Mouse (Mus musculus): ENCODE measurements around the gene Birc7. TPM values are rescaled to one million over a fixed set of nuclear protein-coding genes. Genes with fewer than 3 reads are reported as not detected.

Birc7 gene
- polyA plus RNA-seq (2014; fragmentation: Nextera tagmentation; extraction: Ambion mirVana): 0.13 TPM in 1 of 2 replicates, not detected in the other

DNA sequence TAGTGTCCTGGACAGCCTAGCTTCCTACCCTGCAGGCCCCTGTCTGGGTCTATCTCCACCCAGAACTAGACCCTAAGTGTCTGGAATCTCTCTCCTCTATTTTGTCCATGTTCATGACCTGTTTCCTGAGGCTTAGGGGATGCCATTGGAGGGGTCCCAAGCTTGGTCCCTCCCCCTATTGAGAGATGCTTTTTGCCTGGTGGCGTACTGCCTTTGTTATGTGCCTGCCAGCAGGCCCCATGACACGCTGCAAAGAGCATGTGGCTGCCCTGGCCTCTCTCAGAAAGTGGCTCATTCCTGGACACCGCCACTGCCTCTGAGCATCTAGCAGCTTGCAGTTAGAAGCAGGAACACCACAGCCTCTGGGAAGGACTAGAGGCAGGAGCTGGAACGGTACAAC, at the start of gene Birc7:
Gene Birc7, plus strand, starts transcription at position 301 of the 400 bp plus-strand sequence.
- H3K27ac ChIP-seq (ENCODE audit: low read depth, low read length): no peak within 1 kb of the TSS
- H3K9ac ChIP-seq (ENCODE audit: low read depth, low read length): no peak within 1 kb of the TSS
- H3K9me3 ChIP-seq (replicated peaks; ENCODE audit: control insufficient read depth, low read length): no peaks in the 10 kb centered on the region
- H3K4me2 ChIP-seq: no peak within 1 kb of the TSS
- H3K36me3 ChIP-seq (ENCODE audit: control insufficient read depth, insufficient read depth, low read length): no peaks in the 10 kb centered on the region
- H3K27me3 ChIP-seq (ENCODE audit: control insufficient read depth, insufficient read depth, low read length): no peaks in the 10 kb centered on the region
- H3K4me1 ChIP-seq (ENCODE audit: control insufficient read depth, insufficient read depth, low read length): no peaks in the 10 kb centered on the region
- ATAC-seq (replicated peaks; ENCODE audit: insufficient number of reproducible peaks, low FRiP score, low TSS enrichment): no peak
- 57% methylated on average over 4 of the region's 4 CpGs for WGBS (ENCODE audit: insufficient replicate concordance)
- no peak within 1 kb of the TSS for H3K4me3 ChIP-seq (ENCODE audit: low read depth, low read length)

DNA sequence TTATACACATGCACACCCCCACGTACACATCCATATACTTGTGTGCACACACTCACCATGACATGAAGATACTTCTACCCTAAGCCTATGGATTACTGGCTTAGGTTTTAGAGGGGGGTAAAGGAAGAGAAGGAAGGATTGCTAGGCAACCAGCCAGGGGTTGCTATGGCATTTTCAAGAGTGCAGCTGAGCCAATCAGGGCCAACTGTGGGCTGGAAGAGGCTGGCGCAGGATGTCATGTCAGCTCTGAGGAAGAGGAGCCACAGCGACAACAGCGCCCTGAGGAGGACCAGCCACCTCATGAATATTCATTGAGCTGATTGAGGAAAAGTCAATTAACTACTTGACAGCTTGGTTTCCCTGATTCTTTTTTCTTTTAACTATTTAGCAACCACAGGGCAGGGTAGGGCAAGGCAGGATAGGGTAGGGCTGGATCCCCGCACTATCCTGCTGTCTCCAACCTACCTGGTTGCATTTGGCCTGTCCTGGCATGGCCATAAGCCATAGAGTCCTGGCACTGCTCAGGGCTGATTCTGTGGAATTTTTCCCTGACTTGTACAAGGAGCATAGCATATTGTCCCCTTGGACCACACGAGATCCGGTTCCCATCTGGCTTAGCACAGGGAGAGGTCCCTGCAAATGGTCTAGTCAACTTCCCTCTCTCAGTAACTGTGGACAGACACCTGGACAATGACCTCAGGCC, 49.3 kb upstream of the Birc7 start:
- H3K4me3 ChIP-seq (ENCODE audit: low read depth, low read length): no peak overlapping the region
- no peaks in the 10 kb centered on the region for H3K9me3 ChIP-seq (replicated peaks; ENCODE audit: control insufficient read depth, low read length)
- no peak overlapping the region for H3K4me2 ChIP-seq
- 37% methylated on average over 7 of the region's 7 CpGs for WGBS (ENCODE audit: insufficient replicate concordance)
- ATAC-seq (replicated peaks; ENCODE audit: insufficient number of reproducible peaks, low FRiP score, low TSS enrichment): no peak
- H3K9ac ChIP-seq (ENCODE audit: low read depth, low read length): no peak overlapping the region
- H3K36me3 ChIP-seq (ENCODE audit: control insufficient read depth, insufficient read depth, low read length): no peaks in the 10 kb centered on the region
- H3K4me1 ChIP-seq (ENCODE audit: control insufficient read depth, insufficient read depth, low read length): no peaks in the 10 kb centered on the region
- no peaks in the 10 kb centered on the region; the same call in 1 of the 2 replicates for H3K27me3 ChIP-seq (ENCODE audit: control insufficient read depth, insufficient read depth, low read length)
- no peak overlapping the region for H3K27ac ChIP-seq (ENCODE audit: low read depth, low read length)

DNA sequence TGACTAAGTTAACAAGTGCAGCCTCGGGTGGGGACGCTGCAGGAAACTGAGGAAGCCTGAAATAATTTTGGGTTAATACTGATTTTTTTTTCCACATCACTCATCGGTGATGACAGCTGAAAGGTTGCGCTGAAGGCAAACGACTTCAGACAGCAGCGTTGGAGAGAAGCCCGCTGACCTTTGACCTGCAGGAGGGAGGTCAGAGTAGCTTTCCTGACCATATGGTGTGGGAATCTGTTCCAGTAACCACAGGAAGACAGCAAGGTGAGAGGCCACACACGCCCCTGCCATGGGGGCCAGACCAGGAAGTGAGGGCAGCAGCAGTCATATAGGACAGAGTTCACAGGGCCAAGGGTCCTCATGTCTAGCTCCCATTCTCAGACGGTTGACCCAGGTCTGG, 47.5 kb upstream of the Birc7 start:
- WGBS (ENCODE audit: insufficient replicate concordance): 51% methylated on average over 9 of the region's 9 CpGs
- no peak for ATAC-seq (replicated peaks; ENCODE audit: insufficient number of reproducible peaks, low FRiP score, low TSS enrichment)
- H3K4me1 ChIP-seq (ENCODE audit: control insufficient read depth, insufficient read depth, low read length): no peaks in the 10 kb centered on the region
- H3K27ac ChIP-seq (ENCODE audit: low read depth, low read length): no peak overlapping the region
- no peak overlapping the region for H3K9ac ChIP-seq (ENCODE audit: low read depth, low read length)
- no peaks in the 10 kb centered on the region for H3K36me3 ChIP-seq (ENCODE audit: control insufficient read depth, insufficient read depth, low read length)
- no peak overlapping the region for H3K4me3 ChIP-seq (ENCODE audit: low read depth, low read length)
- H3K4me2 ChIP-seq: no peak overlapping the region
- peaks cover 12% of the 10 kb centered on the region for H3K27me3 ChIP-seq (ENCODE audit: control insufficient read depth, insufficient read depth, low read length)
- no peaks in the 10 kb centered on the region for H3K9me3 ChIP-seq (replicated peaks; ENCODE audit: control insufficient read depth, low read length)

DNA sequence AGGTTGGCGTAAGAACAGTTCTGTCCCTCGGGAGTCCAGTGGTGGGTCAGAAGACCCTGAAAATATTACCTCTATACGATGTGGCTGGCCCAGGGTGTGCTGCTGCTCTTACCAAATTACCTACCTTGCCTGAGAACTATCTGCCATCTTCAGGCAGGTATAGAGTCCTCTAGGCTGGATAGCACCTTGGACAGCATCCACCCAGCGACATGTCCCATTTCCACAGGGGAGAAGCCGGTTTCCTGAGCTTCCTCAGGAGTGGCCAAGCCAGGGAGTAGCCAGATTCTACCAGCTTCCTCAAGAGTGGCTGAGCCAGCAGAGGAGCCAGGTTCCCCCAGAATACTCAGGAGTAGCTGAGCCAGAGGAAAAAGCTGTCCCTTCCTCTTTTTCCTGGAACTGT, 43.6 kb upstream of the Birc7 start:
- no peak overlapping the region for H3K4me3 ChIP-seq (ENCODE audit: low read depth, low read length)
- H3K9me3 ChIP-seq (replicated peaks; ENCODE audit: control insufficient read depth, low read length): no peaks in the 10 kb centered on the region
- no peak overlapping the region for H3K9ac ChIP-seq (ENCODE audit: low read depth, low read length)
- no peak overlapping the region for H3K27ac ChIP-seq (ENCODE audit: low read depth, low read length)
- 49% methylated on average over 5 of the region's 5 CpGs for WGBS (ENCODE audit: insufficient replicate concordance)
- H3K36me3 ChIP-seq (ENCODE audit: control insufficient read depth, insufficient read depth, low read length): no peaks in the 10 kb centered on the region
- H3K27me3 ChIP-seq (ENCODE audit: control insufficient read depth, insufficient read depth, low read length): peaks cover 47% of the 10 kb centered on the region
- H3K4me2 ChIP-seq: no peak overlapping the region
- ATAC-seq (replicated peaks; ENCODE audit: insufficient number of reproducible peaks, low FRiP score, low TSS enrichment): no peak
- H3K4me1 ChIP-seq (ENCODE audit: control insufficient read depth, insufficient read depth, low read length): no peaks in the 10 kb centered on the region

DNA sequence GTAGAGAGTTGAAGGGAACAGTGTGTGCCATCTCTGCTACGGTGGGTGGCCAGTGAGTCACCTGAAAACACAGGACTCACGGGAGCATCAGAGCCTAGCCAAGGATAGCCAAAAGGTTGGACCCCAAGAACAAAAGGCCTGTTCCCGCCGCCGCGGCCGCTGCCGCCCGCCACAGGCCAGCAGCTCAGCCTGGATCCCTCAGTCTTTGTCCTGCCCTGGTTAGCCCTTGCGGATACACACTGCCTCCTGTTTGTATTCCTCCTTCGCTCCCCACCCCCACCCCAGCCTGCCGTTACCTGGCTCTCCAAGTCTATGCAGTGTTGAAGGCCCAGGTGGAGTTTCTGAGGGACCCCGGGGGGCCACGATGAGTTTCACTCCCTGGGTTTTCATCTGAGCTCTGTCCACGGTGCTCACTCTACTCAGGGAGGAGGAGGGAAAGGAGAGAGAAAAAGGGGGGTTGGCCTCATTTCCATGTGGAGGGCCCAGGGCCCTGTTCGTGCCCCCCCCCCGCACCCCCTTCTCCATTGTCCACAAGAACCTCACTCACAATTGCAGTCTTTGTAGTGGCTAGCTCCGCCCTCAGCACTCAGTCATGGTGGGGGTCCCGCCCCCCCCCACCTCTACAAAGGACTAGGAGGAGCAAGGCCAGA, 39.4 kb upstream of the Birc7 start:
- Histone ChIP-seq H3K4me2 (no peak overlapping the region), H3K9me3 (replicated peaks; ENCODE audit: control insufficient read depth, low read length) (no peaks in the 10 kb centered on the region), H3K27me3 (ENCODE audit: control insufficient read depth, insufficient read depth, low read length) (peaks cover 89% of the 10 kb centered on the region), H3K9ac (ENCODE audit: low read depth, low read length) (no peak overlapping the region), H3K36me3 (ENCODE audit: control insufficient read depth, insufficient read depth, low read length) (no peaks in the 10 kb centered on the region), H3K4me3 (ENCODE audit: low read depth, low read length) (no peak overlapping the region), H3K27ac (ENCODE audit: low read depth, low read length) (no peak overlapping the region), H3K4me1 (ENCODE audit: control insufficient read depth, insufficient read depth, low read length) (peaks cover 10% of the 10 kb centered on the region)
- no peak for ATAC-seq (replicated peaks; ENCODE audit: insufficient number of reproducible peaks, low FRiP score, low TSS enrichment)
- WGBS (ENCODE audit: insufficient replicate concordance): 12% methylated on average over 19 of the region's 19 CpGs

DNA sequence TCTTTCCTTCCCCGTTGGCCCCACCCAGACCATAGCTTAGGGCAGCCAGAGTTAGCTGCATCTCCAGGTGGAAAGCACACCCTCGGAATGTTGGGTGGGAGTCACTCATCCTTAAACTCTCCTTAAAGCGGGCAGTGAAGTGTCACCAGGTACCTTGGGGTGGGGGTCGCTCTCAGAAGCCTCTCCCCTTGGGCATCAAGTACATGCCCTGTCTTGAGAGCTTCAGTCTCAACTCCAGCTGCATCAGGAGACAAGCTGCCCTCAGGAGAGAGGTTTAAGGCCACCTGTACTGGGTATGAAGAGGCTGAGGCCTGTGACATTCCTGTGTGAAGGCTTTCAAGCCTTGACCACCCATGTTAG, 38.9 kb upstream of the Birc7 start:
- Histone ChIP-seq H3K9ac (ENCODE audit: low read depth, low read length) (no peak overlapping the region), H3K4me3 (ENCODE audit: low read depth, low read length) (no peak overlapping the region), H3K27ac (ENCODE audit: low read depth, low read length) (no peak overlapping the region), H3K27me3 (ENCODE audit: control insufficient read depth, insufficient read depth, low read length) (peaks cover 93% of the 10 kb centered on the region), H3K4me2 (no peak overlapping the region), H3K4me1 (ENCODE audit: control insufficient read depth, insufficient read depth, low read length) (peaks cover 14% of the 10 kb centered on the region), H3K9me3 (replicated peaks; ENCODE audit: control insufficient read depth, low read length) (no peaks in the 10 kb centered on the region), H3K36me3 (ENCODE audit: control insufficient read depth, insufficient read depth, low read length) (no peaks in the 10 kb centered on the region)
- no peak for ATAC-seq (replicated peaks; ENCODE audit: insufficient number of reproducible peaks, low FRiP score, low TSS enrichment)
- whole genome bisulfite sequencing (ENCODE audit: insufficient replicate concordance): 14% methylated on average over 4 of the region's 4 CpGs

DNA sequence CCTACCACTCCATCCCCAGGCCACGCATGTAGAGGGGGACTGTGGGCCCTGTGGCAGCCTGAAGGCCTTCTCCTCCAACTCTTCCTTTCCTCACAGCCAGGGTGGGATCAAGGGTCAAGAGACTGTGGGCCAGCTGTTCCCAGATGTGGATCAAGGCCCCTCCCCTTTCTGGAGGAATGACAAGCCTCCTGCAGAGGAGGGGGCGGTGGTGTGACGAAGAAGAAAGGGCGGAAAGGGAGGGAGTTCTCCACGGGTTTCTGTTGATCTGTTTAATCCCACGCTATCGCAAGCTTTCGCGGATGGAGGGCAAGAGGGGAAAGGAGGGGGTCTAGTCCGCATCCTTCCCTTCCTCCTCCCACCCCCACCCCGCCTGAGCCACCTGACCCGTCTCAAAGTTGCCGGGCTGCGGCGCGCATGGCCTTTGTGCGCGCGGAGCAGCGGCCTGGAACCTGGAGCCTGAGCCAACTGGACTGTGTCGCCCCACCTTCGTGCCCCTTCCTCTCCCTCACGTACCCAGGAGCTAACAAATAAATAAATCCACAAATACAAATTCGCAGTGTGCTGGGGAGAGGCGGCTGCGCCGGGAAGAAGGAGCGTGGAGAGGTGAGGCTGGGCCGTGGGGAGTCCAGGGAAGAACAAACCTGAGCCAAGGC, 38.3 kb upstream of the Birc7 start:
- Histone ChIP-seq H3K9me3 (replicated peaks; ENCODE audit: control insufficient read depth, low read length) (no peaks in the 10 kb centered on the region), H3K4me1 (ENCODE audit: control insufficient read depth, insufficient read depth, low read length) (peaks cover 14% of the 10 kb centered on the region), H3K4me2 (0 out of 2 replicates have a peak overlapping the region, but pooled peaks have one; percentile 11), H3K27me3 (ENCODE audit: control insufficient read depth, insufficient read depth, low read length) (peaks cover 91% of the 10 kb centered on the region), H3K36me3 (ENCODE audit: control insufficient read depth, insufficient read depth, low read length) (no peaks in the 10 kb centered on the region), H3K27ac (ENCODE audit: low read depth, low read length) (no peak overlapping the region), H3K9ac (ENCODE audit: low read depth, low read length) (no peak overlapping the region), H3K4me3 (ENCODE audit: low read depth, low read length) (no peak overlapping the region)
- ATAC-seq (replicated peaks; ENCODE audit: insufficient number of reproducible peaks, low FRiP score, low TSS enrichment): no peak
- 1% methylated on average over 28 of the region's 29 CpGs for WGBS (ENCODE audit: insufficient replicate concordance)

DNA sequence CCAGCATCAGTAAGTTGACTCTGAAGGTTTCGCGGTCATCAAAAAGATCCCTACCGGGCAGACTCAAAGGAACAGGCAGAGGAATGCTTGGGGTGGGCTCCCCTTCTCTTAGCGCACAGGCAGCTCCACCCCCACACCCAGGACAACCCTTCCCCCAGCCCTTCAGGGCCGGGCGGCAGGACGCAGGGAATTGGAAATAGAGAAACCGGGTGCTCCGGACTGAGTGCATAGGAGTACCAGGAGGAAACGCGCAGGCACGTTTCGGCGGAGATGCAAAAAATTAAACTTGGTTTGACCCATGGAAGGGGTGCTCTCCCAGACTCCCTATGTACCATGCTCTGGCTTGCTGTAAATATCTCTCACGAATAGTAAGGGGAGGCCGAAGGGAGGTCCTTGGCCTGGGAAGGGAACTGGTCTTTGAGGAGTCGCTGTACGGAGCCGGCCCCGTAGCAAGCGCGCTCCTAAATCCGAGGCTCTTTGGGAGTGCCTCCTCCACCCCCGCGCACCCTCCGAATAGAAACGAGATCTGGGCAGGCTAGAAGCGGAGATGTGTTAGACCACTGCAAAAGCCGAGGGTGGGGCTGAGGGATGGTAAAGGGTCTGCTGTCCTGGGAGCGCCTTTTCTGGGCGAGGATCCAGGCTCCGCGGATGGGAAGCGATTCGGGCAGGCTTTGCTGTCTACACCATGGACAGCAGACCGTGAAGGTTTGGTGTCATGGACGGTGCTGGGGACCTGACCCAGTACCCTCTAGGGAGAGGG, 37.6 kb upstream of the Birc7 start:
- Histone ChIP-seq H3K9ac (ENCODE audit: low read depth, low read length) (no peak overlapping the region), H3K27ac (ENCODE audit: low read depth, low read length) (no peak overlapping the region), H3K36me3 (ENCODE audit: control insufficient read depth, insufficient read depth, low read length) (no peaks in the 10 kb centered on the region), H3K4me1 (ENCODE audit: control insufficient read depth, insufficient read depth, low read length) (peaks cover 14% of the 10 kb centered on the region), H3K4me2 (0 out of 2 replicates have a peak overlapping the region, but pooled peaks have one; percentile 11), H3K9me3 (replicated peaks; ENCODE audit: control insufficient read depth, low read length) (no peaks in the 10 kb centered on the region), H3K4me3 (ENCODE audit: low read depth, low read length) (no peak overlapping the region), H3K27me3 (ENCODE audit: control insufficient read depth, insufficient read depth, low read length) (peaks cover 93% of the 10 kb centered on the region)
- no peak for ATAC-seq (replicated peaks; ENCODE audit: insufficient number of reproducible peaks, low FRiP score, low TSS enrichment)
- 2% methylated on average over 37 of the region's 37 CpGs for WGBS (ENCODE audit: insufficient replicate concordance)
